Comparison of ENCODE assay signal across 8 mouse cellular contexts in genomic region chr12:87266108-87266826, GRCm38 (mm10). TPM values are rescaled to one million over a fixed set of nuclear protein-coding genes. Genes with fewer than 3 reads are reported as not detected.
DNase-seq lines count a peak whose midpoint lies in the region; ATAC-seq lines count a peak whose summit lies in the region.

Vipas39 (minus strand) TSS chr12:87266256.
Ahsa1 (plus strand) TSS chr12:87266479.

- peak; percentile 82 to 86 for DNase-seq in CD8-positive naive resting alpha-beta T cell, adult 2 months (ENCODE audit: low read depth in 2 of 2, low spot score in 2 of 2)
- DNase-seq in c-Kit-negative CD71-positive TER-119-positive erythroid progenitor cells, embryonic 14.5 days (ENCODE audit: low read depth, low spot score) = peak; percentile 94
- DNase-seq in fibroblast of lung, adult 2 months (ENCODE audit: low read depth) = peak; percentile 96
- peak; percentile 94 for DNase-seq in kidney, postnatal 14 days
- peak; percentile 87 for DNase-seq in liver, embryonic 13.5 days
- peak; percentile 90 for DNase-seq in neural tube, embryonic 10.5 days (ENCODE audit: extremely low spot score, low spot score)

- no peaks in the 10 kb centered on the region for H3K27me3 ChIP-seq in heart, embryonic 14.5 days (ENCODE audit: control insufficient read depth, insufficient read depth, low read length)
- no peaks in the 10 kb centered on the region for H3K27me3 ChIP-seq in liver, embryonic 13.5 days
- no peaks in the 10 kb centered on the region for H3K27me3 ChIP-seq in stomach, embryonic 16.5 days (ENCODE audit: control insufficient read depth, insufficient read depth, low read length)

- H3K9ac ChIP-seq in heart, embryonic 14.5 days (ENCODE audit: low read length) = peak within 1 kb of the TSS; percentile 93
- H3K9ac ChIP-seq in liver, embryonic 13.5 days = peak within 1 kb of the TSS; percentile 95
- H3K9ac ChIP-seq in stomach, embryonic 16.5 days (ENCODE audit: low read length) = peak within 1 kb of the TSS; percentile 97

- peak within 1 kb of the TSS; percentile 81 for H3K4me2 ChIP-seq in heart, embryonic 14.5 days (ENCODE audit: low read length)
- H3K4me2 ChIP-seq in liver, embryonic 13.5 days = peak within 1 kb of the TSS; percentile 82
- peak within 1 kb of the TSS; percentile 85 for H3K4me2 ChIP-seq in stomach, embryonic 16.5 days (ENCODE audit: low read depth, low read length)

- no peaks in the 10 kb centered on the region for H3K9me3 ChIP-seq in heart, embryonic 14.5 days (ENCODE audit: control insufficient read depth, low read length)
- H3K9me3 ChIP-seq in liver, embryonic 13.5 days (replicated peaks) = no peaks in the 10 kb centered on the region
- no peaks in the 10 kb centered on the region for H3K9me3 ChIP-seq in stomach, embryonic 16.5 days (replicated peaks; ENCODE audit: control insufficient read depth, low read length)

- under 1% methylated on average over 31 of the region's 31 CpGs for WGBS in heart, embryonic 14.5 days
- WGBS in liver, embryonic 13.5 days (ENCODE audit: insufficient replicate concordance) = under 1% methylated on average over 31 of the region's 31 CpGs
- under 1% methylated on average over 31 of the region's 31 CpGs for WGBS in stomach, embryonic 16.5 days

- H3K4me3 ChIP-seq in heart, embryonic 14.5 days (ENCODE audit: control insufficient read depth in 1 of 2, insufficient read depth in 1 of 2, low read depth in 1 of 2, low read length in 2 of 2) = peak within 1 kb of the TSS; percentile 85
- H3K4me3 ChIP-seq in liver, embryonic 13.5 days (replicated peaks) = peak within 1 kb of the TSS; percentile 87
- peak within 1 kb of the TSS; percentile 89 for H3K4me3 ChIP-seq in stomach, embryonic 16.5 days (replicated peaks; ENCODE audit: low read length)

- ATAC-seq in heart, embryonic 14.5 days (ENCODE audit: insufficient number of reproducible peaks, insufficient read depth, low FRiP score, low read depth) = peak; percentile 94
- ATAC-seq in liver, embryonic 13.5 days (ENCODE audit: low read depth) = peak; percentile 95
- peak; percentile 98 for ATAC-seq in stomach, embryonic 16.5 days (ENCODE audit: insufficient read depth, low FRiP score)

- peak within 1 kb of the TSS; percentile 89 to 92 for H3K27ac ChIP-seq in heart, embryonic 14.5 days (replicated peaks in 1 of 2; ENCODE audit: control insufficient read depth in 1 of 2, insufficient read depth in 1 of 2, low read depth in 2 of 2, low read length in 2 of 2)
- peak within 1 kb of the TSS; percentile 96 for H3K27ac ChIP-seq in liver, embryonic 13.5 days
- peak within 1 kb of the TSS; percentile 86 for H3K27ac ChIP-seq in stomach, embryonic 16.5 days (ENCODE audit: low read length)

- peaks cover 63% of the 10 kb centered on the region for H3K36me3 ChIP-seq in heart, embryonic 14.5 days (ENCODE audit: control insufficient read depth, insufficient read depth, low read length)
- peaks cover 48% of the 10 kb centered on the region for H3K36me3 ChIP-seq in liver, embryonic 13.5 days
- peaks cover 16% of the 10 kb centered on the region for H3K36me3 ChIP-seq in stomach, embryonic 16.5 days (ENCODE audit: control insufficient read depth, insufficient read depth, low read length)

- peaks cover 5 to 15% of the 10 kb centered on the region in 2 experiments for H3K4me1 ChIP-seq in heart, embryonic 14.5 days (ENCODE audit: control insufficient read depth in 2 of 2, insufficient read depth in 2 of 2, low read length in 2 of 2)
- peaks cover 36% of the 10 kb centered on the region for H3K4me1 ChIP-seq in liver, embryonic 13.5 days (replicated peaks)
- peaks cover 9% of the 10 kb centered on the region for H3K4me1 ChIP-seq in stomach, embryonic 16.5 days (ENCODE audit: control insufficient read depth, insufficient read depth, low read length)

RNA-seq across cellular contexts. Expression of gene Vipas39, which starts in this region (rescaled TPM):
- polyA plus RNA-seq in heart, embryonic 14.5 days (2014; fragmentation: Nextera tagmentation; extraction: Ambion mirVana) = 39.2 and 40.0 TPM in 2 replicates
- 9.8 and 10.6 TPM in 2 replicates for polyA plus RNA-seq in liver, embryonic 13.5 days (2015; fragmentation: Nextera tagmentation; extraction: Ambion mirVana)
- polyA plus RNA-seq in stomach, embryonic 16.5 days (2015; fragmentation: Nextera tagmentation; extraction: Ambion mirVana) = 36.3 and 37.8 TPM in 2 replicates

RNA-seq across cellular contexts. Expression of gene Ahsa1, which starts in this region (rescaled TPM):
- 150 and 167 TPM in 2 replicates for polyA plus RNA-seq in heart, embryonic 14.5 days (2014; fragmentation: Nextera tagmentation; extraction: Ambion mirVana)
- polyA plus RNA-seq in liver, embryonic 13.5 days (2015; fragmentation: Nextera tagmentation; extraction: Ambion mirVana) = 196 and 212 TPM in 2 replicates
- 190 and 202 TPM in 2 replicates for polyA plus RNA-seq in stomach, embryonic 16.5 days (2015; fragmentation: Nextera tagmentation; extraction: Ambion mirVana)

Comparison
In these comparisons a context has a peak if more than half of its experiments do, and no peak if none do; other contexts are left out.
1. Peak in every context shown above with its lines: DNase-seq, ATAC-seq, H3K4me3 ChIP-seq and H3K27ac ChIP-seq.